Comparison of ENCODE assay signal across 13 mouse cellular contexts in the genomic region with DNA sequence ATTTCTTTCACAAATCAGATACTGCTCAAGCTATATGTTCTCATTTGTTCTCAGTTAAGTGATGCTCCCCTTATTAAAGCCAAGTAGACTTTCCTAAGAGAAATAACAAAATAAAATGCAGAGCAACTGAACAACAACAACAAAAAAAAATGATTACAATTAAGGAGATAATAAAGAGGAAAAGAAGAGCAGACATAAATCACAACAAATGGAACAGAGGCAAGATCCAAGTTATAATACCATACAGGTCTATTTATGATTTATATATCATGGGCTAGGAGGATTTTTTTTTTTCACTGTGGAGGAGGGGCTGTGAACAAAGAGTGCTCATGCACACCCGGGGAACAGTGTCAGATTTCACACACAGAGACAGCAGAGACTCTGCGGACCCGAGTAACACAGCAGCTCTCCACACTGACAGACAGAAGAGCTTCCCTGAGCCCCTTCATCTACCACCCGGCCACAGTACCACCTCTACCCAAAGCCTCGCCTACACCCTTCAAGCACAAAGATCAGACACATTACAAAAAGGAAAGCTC.
DNase-seq lines count a peak whose midpoint lies in the region; ATAC-seq lines count a peak whose summit lies in the region.
"Had no signal": no experiment of that assay in that cellular context is flagged by ENCODE, and none has a peak within 500 bp of the region (broad histone marks: within the 10 kb centered on the region; RNA-seq: fewer than 3 reads in every experiment).

No protein-coding gene starts in this region.

- no peaks in the 10 kb centered on the region for H3K9me3 ChIP-seq in forebrain, embryonic 11.5 days (ENCODE audit: control insufficient read depth, low read length)
- no peaks in the 10 kb centered on the region for H3K9me3 ChIP-seq in midbrain, embryonic 11.5 days (ENCODE audit: control insufficient read depth, low read length)
- H3K9me3 ChIP-seq: embryonic facial prominence, embryonic 13.5 days had no signal

- no peaks in the 10 kb centered on the region for H3K36me3 ChIP-seq in forebrain, embryonic 11.5 days (ENCODE audit: control insufficient read depth, insufficient read depth, low read length)
- no peaks in the 10 kb centered on the region for H3K36me3 ChIP-seq in midbrain, embryonic 11.5 days (ENCODE audit: control insufficient read depth, insufficient read depth, low read length)
- H3K36me3 ChIP-seq: embryonic facial prominence, embryonic 13.5 days had no signal

- peak overlapping the region; percentile 41; the same call in 1 of the 2 replicates for H3K9ac ChIP-seq in forebrain, embryonic 11.5 days (ENCODE audit: low read length)
- H3K9ac ChIP-seq in midbrain, embryonic 11.5 days (ENCODE audit: low read length): peak overlapping the region; percentile 47; the same call in 1 of the 2 replicates
- H3K9ac ChIP-seq: embryonic facial prominence, embryonic 13.5 days; liver, postnatal 0 days had no signal

- H3K4me1 ChIP-seq in forebrain, embryonic 11.5 days (replicated peaks; ENCODE audit: control insufficient read depth, insufficient read depth, low read length): peaks cover 4% of the 10 kb centered on the region; the same call in 1 of the 2 replicates
- peaks cover 26% of the 10 kb centered on the region for H3K4me1 ChIP-seq in midbrain, embryonic 11.5 days (ENCODE audit: control insufficient read depth, insufficient read depth, low read length)

- DNase-seq in retina, postnatal 1 day: peak; percentile 9
- DNase-seq in retina, embryonic 14.5 days (ENCODE audit: low spot score): no peak
- no peak for DNase-seq in forebrain, embryonic 11.5 days (ENCODE audit: low spot score)
- peak; percentile 93 for DNase-seq in midbrain, embryonic 11.5 days (ENCODE audit: low spot score, missing footprints)
- DNase-seq in thymus, postnatal 36 days: no peak
- no peak for DNase-seq in frontal cortex, postnatal 36 days (ENCODE audit: low spot score in 2 of 2)
- DNase-seq: gastrocnemius, postnatal 10 days; heart, postnatal 10 days; kidney, postnatal 25 days; liver, postnatal 0 days; right cerebral cortex, adult 18-20 months had no signal

- no peak overlapping the region for H3K4me3 ChIP-seq in forebrain, embryonic 11.5 days (ENCODE audit: low read depth, low read length)
- no peak overlapping the region for H3K4me3 ChIP-seq in midbrain, embryonic 11.5 days (ENCODE audit: low read depth, low read length)
- H3K4me3 ChIP-seq: embryonic facial prominence, embryonic 13.5 days had no signal

- ATAC-seq in forebrain, embryonic 11.5 days (replicated peaks; ENCODE audit: low FRiP score): peak; percentile 57
- peak; percentile 45; the same call in 1 of the 2 replicates for ATAC-seq in midbrain, embryonic 11.5 days (ENCODE audit: low FRiP score)
- ATAC-seq in monocyte, adult 5-6 weeks (replicated peaks; ENCODE audit: insufficient number of reproducible peaks, low FRiP score, low TSS enrichment, poor library complexity, severe bottlenecking): no peak
- ATAC-seq: liver, postnatal 0 days had no signal

- H3K27me3 ChIP-seq in forebrain, embryonic 11.5 days (ENCODE audit: control insufficient read depth, insufficient read depth, low read length): no peaks in the 10 kb centered on the region
- no peaks in the 10 kb centered on the region for H3K27me3 ChIP-seq in midbrain, embryonic 11.5 days (ENCODE audit: control insufficient read depth, insufficient read depth, low read length)
- H3K27me3 ChIP-seq: embryonic facial prominence, embryonic 13.5 days had no signal

- peak overlapping the region; percentile 97 for H3K27ac ChIP-seq in forebrain, embryonic 11.5 days (ENCODE audit: low read depth, low read length)
- peak overlapping the region; percentile 97 for H3K27ac ChIP-seq in midbrain, embryonic 11.5 days (ENCODE audit: low read depth, low read length)

- H3K4me2 ChIP-seq in forebrain, embryonic 11.5 days (ENCODE audit: low read depth, low read length, severe bottlenecking): peak overlapping the region; percentile 24; the same call in 1 of the 2 replicates
- H3K4me2 ChIP-seq in midbrain, embryonic 11.5 days: peak overlapping the region; percentile 38
- H3K4me2 ChIP-seq: embryonic facial prominence, embryonic 13.5 days had no signal

- WGBS in forebrain, embryonic 11.5 days: 8% methylated on average over 5 of the region's 5 CpGs
- WGBS in midbrain, embryonic 11.5 days: 9% methylated on average over 5 of the region's 5 CpGs

Comparison
In these comparisons a context has a peak if more than half of its experiments do, and no peak if none do; other contexts are left out.
1. DNase-seq: peak in retina, postnatal 1 day (single experiment) and midbrain, embryonic 11.5 days (single experiment); none in retina, embryonic 14.5 days (single experiment), forebrain, embryonic 11.5 days (single experiment), thymus, postnatal 36 days (0 of 2) and frontal cortex, postnatal 36 days (0 of 2).